Mouse (Mus musculus) CH12.LX (cell line): ENCODE measurements around the gene Tbc1d23.

Source experiments
- CHD2 ChIP-seq: IDR thresholded peaks from 2 replicates; pipeline ENCODE4 v1.6.1; 2011; ENCODE audit warnings: low read length, improper control_type of control experiment
- CTCF ChIP-seq, 2 experiments: IDR thresholded peaks in 1 of 2; conservative IDR thresholded peaks in 1 of 2; 2 replicates each; pipeline ENCODE4 v1.5.1; 2011 to 2012; ENCODE audit warnings: low read depth in 2 of 2, low read length in 2 of 2, improper control_type of control experiment in 1 of 2, inconsistent platforms in 1 of 2, mild to moderate bottlenecking in 1 of 2, moderate library complexity in 1 of 2
- EP300 ChIP-seq: IDR thresholded peaks from 2 replicates; pipeline ENCODE4 v1.6.1; 2011; ENCODE audit warnings: low read length, improper control_type of control experiment
- MAX ChIP-seq: IDR thresholded peaks from 2 replicates; pipeline ENCODE4 v1.6.1; 2011; ENCODE audit warnings: low read length, improper control_type of control experiment
- MYC ChIP-seq: IDR thresholded peaks from 2 replicates; pipeline ENCODE4 v1.6.1; 2011; ENCODE audit warnings: low read depth, mild to moderate bottlenecking, improper control_type of control experiment, low read length
- NELFE ChIP-seq: IDR thresholded peaks from 2 replicates; pipeline ENCODE4 v1.6.1; 2011; ENCODE audit warnings: low read depth, low read length, improper control_type of control experiment
- NRF1 ChIP-seq: IDR thresholded peaks from 2 replicates; pipeline ENCODE4 v1.6.1; 2014; ENCODE audit warnings: low read depth, mild to moderate bottlenecking, inconsistent platforms, low read length, improper control_type of control experiment, moderate library complexity
- POLR2A ChIP-seq: IDR thresholded peaks from 2 replicates; pipeline ENCODE4 v1.6.1; 2011; ENCODE audit warnings: low read depth, mild to moderate bottlenecking, improper control_type of control experiment, low read length
- RAD21 ChIP-seq: IDR thresholded peaks from 2 replicates; pipeline ENCODE4 v1.6.1; 2011; ENCODE audit warnings: low read depth, mild to moderate bottlenecking, low read length, improper control_type of control experiment, moderate library complexity
- TBP ChIP-seq: conservative IDR thresholded peaks from 2 replicates; pipeline ENCODE4 v1.6.1; 2011; ENCODE audit warnings: low read depth, low read length, improper control_type of control experiment
- UBTF ChIP-seq: IDR thresholded peaks from 2 replicates; pipeline ENCODE4 v1.6.1; 2012; ENCODE audit warnings: low read depth, mild to moderate bottlenecking, inconsistent platforms, low read length, improper control_type of control experiment, moderate library complexity
- ZC3H11A ChIP-seq: IDR thresholded peaks from 2 replicates; pipeline ENCODE4 v1.6.1; 2012; ENCODE audit warnings: low read depth, mild to moderate bottlenecking, inconsistent platforms, low read length, improper control_type of control experiment
- ZNF384 ChIP-seq: IDR thresholded peaks from 2 replicates; pipeline ENCODE4 v1.6.1; 2012; ENCODE audit warnings: low read depth, low read length, improper control_type of control experiment, inconsistent platforms

DNA sequence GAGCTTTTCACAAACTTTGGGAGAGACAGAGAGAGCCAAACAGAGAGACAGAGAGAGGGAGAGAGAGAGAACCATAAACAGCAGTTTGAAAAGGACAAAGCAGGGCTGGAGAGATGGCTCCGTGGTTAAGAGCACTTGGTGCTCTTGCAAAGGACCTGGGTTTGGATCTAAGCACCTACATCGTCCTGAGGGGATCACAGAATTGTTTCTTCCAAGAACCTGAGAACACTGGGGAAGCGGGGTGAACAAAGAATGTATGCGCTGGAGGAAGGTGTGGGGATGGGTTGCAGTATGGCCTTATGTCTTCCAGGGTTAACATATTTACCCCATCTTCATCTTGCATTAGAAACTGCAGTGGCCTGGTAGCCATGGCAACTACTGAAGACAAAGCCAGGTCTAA, 63.1 kb downstream of the Tbc1d23 start:
- TF ChIP-seq ZNF384 (no peak), RAD21 (no peak), TBP (no peak), CTCF (conservative IDR thresholded peaks at IDR 0.05 in 1 of 2, IDR thresholded peaks at IDR 0.05 in 1 of 2; ENCODE audit: low read depth in 2 of 2, low read length in 2 of 2) (no peak), EP300 (no peak), ZC3H11A (no peak), MYC (no peak), POLR2A (no peak), NELFE (no peak), NRF1 (no peak), MAX (no peak), UBTF (no peak), CHD2 (no peak)
